Mouse (Mus musculus): ENCODE results near the gene Prss16.

DNA sequence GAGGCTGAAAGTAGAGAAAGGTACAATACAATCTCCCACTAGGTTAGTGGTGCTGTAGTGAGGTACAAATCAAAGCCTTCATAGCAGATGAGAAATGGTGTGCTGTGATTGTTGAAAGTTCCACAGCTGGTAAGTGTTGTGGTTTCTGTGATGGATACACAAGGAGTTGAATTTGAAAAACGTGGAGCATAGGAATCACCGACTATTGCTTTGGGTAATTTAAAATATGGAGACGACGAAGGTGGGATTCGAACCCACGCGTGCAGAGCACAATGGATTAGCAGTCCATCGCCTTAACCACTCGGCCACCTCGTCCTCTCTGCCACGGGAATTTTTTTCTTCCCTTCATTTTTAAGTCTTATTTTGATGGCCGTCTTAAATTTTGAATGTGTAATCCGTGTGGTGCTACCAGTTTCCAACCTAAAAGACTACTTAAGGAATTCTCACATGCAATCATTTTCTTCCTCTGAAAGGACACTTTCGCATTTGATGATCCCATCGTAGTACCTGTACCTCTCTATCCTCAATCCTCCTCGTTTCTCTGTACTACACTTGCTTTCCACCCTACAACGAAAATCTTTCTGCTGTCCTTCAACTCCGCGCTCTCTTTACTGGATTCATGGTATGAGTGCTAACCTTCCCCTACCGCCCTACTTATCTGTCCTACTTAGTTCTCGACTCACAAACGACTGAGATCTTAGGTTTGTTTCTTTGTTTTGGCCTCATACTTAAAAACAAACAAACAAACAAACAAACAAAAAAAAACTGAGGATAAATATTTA is 15.4 kb downstream of the Prss16 start:
- no peak for TF ChIP-seq CTCF (IDR thresholded peaks at IDR 0.05; ENCODE audit: control insufficient read depth, insufficient read depth, insufficient replicate concordance, low read depth, low read length)
- no peak for TF ChIP-seq POLR2A (IDR thresholded peaks at IDR 0.05; ENCODE audit: control insufficient read depth, low read depth, low read length)
